Mouse (Mus musculus): ENCODE data around the gene Klkb1. TPM values are rescaled to one million over a fixed set of nuclear protein-coding genes. Genes with fewer than 3 reads are reported as not detected.

Klkb1 gene
- polyA plus RNA-seq, 1 experiment from 2014 or later: 0.12 TPM

DNA sequence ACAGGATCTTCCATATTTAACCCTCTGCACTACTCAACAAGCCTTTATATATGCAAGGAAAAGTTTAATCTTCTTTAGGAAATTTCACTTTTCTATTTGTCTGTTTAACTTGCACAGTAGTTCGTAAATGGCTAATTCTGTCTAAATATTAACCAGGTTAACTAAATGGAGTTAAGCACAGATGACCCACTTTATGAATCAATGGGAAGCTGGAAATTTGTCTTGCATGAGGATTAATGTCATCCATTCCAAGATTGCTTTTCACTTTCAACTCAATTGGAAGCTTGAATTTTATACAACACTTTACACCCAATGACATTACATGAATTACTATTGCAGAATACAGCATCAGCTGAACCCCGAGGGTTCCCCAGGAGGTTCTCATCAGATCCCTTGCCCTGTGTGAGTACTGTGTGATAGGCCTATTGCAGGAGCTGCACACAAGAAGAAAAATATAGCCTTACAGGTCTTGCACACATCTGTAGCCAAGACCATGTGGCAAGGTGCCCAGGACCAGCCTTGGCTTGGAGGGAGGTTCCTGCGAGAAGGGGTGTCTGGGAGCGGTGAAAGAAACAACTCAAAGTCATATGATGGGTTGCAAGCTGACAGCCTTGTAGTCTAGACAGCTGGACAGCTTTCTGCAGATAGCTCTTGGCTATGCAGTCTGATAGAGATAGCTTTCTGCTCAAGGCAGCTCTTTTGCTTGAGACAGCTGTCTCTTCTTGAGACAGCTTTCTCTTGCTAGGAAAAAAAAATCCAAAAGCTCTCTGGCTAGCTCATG, 26.9 kb downstream of the Klkb1 start:
- no peaks in the 10 kb centered on the region for H3K36me3 ChIP-seq
- no peak overlapping the region for H3K9ac ChIP-seq
- no peak overlapping the region for H3K4me2 ChIP-seq (replicated peaks)
- H3K4me1 ChIP-seq: no peaks in the 10 kb centered on the region
- no peak for ATAC-seq (ENCODE audit: insufficient number of reproducible peaks, insufficient read depth, low FRiP score, low TSS enrichment)
- no peak overlapping the region for H3K27ac ChIP-seq
- no peaks in the 10 kb centered on the region for H3K9me3 ChIP-seq
- H3K27me3 ChIP-seq: no peaks in the 10 kb centered on the region
- WGBS: 84% methylated on average over 4 of the region's 4 CpGs
- H3K4me3 ChIP-seq: no peak overlapping the region

GRCm38 (mm10) chr8:45266993-45267392, 27.7 kb downstream of the Klkb1 start:
- H3K4me1 ChIP-seq: no peaks in the 10 kb centered on the region
- 54% methylated on average over 8 of the region's 8 CpGs for WGBS
- no peak overlapping the region for H3K4me3 ChIP-seq
- H3K4me2 ChIP-seq (replicated peaks): no peak overlapping the region
- H3K36me3 ChIP-seq: no peaks in the 10 kb centered on the region
- H3K9ac ChIP-seq: no peak overlapping the region
- H3K9me3 ChIP-seq: no peaks in the 10 kb centered on the region
- no peak for ATAC-seq (ENCODE audit: insufficient number of reproducible peaks, insufficient read depth, low FRiP score, low TSS enrichment)
- H3K27me3 ChIP-seq: no peaks in the 10 kb centered on the region
- no peak overlapping the region for H3K27ac ChIP-seq

GRCm38 (mm10) chr8:45264918-45265317, 29.7 kb downstream of the Klkb1 start:
- no peak for ATAC-seq (ENCODE audit: insufficient number of reproducible peaks, insufficient read depth, low FRiP score, low TSS enrichment)
- H3K4me2 ChIP-seq (replicated peaks): no peak overlapping the region
- no peaks in the 10 kb centered on the region for H3K4me1 ChIP-seq
- no peak overlapping the region for H3K27ac ChIP-seq
- H3K36me3 ChIP-seq: no peaks in the 10 kb centered on the region
- WGBS: 87% methylated on average over 4 of the region's 4 CpGs
- H3K27me3 ChIP-seq: no peaks in the 10 kb centered on the region
- no peaks in the 10 kb centered on the region for H3K9me3 ChIP-seq
- H3K4me3 ChIP-seq: no peak overlapping the region
- H3K9ac ChIP-seq: no peak overlapping the region

DNA sequence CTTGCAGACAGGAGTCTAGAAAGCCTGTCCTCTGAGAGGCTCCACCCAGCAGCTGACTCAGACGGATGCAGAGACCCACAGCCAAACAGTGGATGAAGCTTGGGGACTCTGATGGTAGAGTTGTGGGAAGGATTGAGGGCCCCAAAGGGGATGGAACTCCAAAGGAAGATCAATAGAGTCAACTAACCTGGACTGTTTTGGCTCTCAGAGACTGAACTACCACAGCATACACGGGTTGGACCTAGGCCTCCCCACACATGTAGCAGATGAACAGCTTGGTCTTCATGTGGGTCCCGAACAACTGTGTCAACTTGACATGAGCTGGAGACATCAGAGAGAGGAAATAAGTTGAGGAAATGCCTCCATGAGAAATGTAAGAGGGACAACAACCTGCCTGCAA, 31.8 kb downstream of the Klkb1 start:
- WGBS: 84% methylated on average over 3 of the region's 3 CpGs
- Histone ChIP-seq H3K27me3 (no peaks in the 10 kb centered on the region), H3K4me1 (no peaks in the 10 kb centered on the region), H3K4me2 (replicated peaks) (no peak overlapping the region), H3K9me3 (no peaks in the 10 kb centered on the region), H3K9ac (no peak overlapping the region), H3K4me3 (no peak overlapping the region), H3K36me3 (no peaks in the 10 kb centered on the region), H3K27ac (no peak overlapping the region)
- no peak for ATAC-seq (ENCODE audit: insufficient number of reproducible peaks, insufficient read depth, low FRiP score, low TSS enrichment)

DNA sequence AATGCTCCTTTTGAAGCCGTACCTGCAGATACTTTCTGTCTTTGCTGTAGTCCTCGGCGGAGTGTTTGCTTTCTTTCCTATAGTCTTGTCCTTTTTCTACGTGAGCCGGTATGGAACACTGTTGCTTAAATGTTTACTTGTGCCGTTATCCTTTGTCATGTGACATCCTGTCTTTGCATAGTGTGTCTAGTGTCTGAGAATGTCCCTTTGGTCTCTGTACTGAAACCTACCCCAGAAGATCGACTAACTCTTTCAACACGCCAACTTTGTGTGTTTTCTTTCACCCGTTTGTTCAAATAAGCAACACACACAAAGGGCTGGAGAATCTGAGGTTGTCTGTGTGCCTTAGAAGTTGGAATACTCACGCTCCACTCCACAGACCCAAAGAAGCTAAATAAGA, 32.7 kb downstream of the Klkb1 start, which contains the start of gene F11:
TSS of gene F11 (minus strand) at position 112 of the 400 bp plus-strand sequence.
- Histone ChIP-seq H3K9ac (no peak within 1 kb of the TSS), H3K27me3 (no peaks in the 10 kb centered on the region), H3K36me3 (no peaks in the 10 kb centered on the region), H3K9me3 (no peaks in the 10 kb centered on the region), H3K4me2 (replicated peaks) (no peak within 1 kb of the TSS), H3K4me1 (no peaks in the 10 kb centered on the region), H3K27ac (no peak within 1 kb of the TSS), H3K4me3 (no peak within 1 kb of the TSS)
- 76% methylated on average over 10 of the region's 10 CpGs for WGBS
- ATAC-seq (ENCODE audit: insufficient number of reproducible peaks, insufficient read depth, low FRiP score, low TSS enrichment): no peak

DNA sequence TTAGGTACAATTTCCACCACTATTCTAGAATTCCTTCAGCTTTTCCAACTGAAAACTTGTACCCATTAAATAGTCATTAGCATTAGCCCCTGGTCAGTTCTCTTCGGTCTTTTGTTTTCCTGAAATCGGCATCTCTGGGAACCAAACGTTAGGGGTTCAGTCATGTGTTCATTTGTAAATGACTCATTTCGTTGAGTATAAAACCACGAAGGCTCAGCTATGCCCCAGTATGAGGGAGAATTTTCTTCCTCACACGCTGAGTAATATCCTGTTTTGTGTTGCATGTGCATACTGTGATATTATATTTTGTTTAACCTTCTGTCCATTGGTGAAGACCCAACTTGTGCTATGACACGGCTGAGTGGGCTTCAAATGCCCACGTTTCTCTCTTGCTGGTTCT, 36.2 kb downstream of the Klkb1 start:
- no peaks in the 10 kb centered on the region for H3K4me1 ChIP-seq
- no peak for ATAC-seq (ENCODE audit: insufficient number of reproducible peaks, insufficient read depth, low FRiP score, low TSS enrichment)

DNA sequence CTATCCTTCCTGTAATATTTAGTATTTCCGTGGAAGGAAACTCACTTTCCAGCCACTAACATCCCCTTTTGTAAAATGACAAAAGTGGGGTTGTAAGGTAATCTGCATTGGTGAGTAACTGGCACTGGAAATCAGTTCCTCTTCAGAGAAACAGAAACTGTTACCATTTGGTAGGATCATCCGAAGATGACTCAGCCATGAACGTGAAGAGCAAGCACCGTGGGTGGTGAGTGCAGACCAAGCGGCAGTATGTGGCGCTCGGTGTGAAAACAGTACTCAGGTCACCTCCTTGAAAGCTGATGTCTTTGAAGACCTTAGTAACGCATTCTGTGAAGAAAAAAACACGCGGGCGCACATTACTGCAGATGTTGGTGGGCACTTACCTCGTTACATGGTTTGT, 39.6 kb downstream of the Klkb1 start:
- ATAC-seq (ENCODE audit: insufficient number of reproducible peaks, insufficient read depth, low FRiP score, low TSS enrichment): no peak
- Histone ChIP-seq H3K27me3 (no peaks in the 10 kb centered on the region), H3K4me1 (no peaks in the 10 kb centered on the region), H3K4me2 (replicated peaks) (no peak overlapping the region), H3K4me3 (no peak overlapping the region), H3K9me3 (no peaks in the 10 kb centered on the region), H3K9ac (no peak overlapping the region), H3K27ac (no peak overlapping the region), H3K36me3 (no peaks in the 10 kb centered on the region)
- WGBS: 87% methylated on average over 12 of the region's 12 CpGs

More for the DNA sequence above, 36.2 kb downstream of the Klkb1 start:
- 86% methylated on average over 8 of the region's 8 CpGs for WGBS
- H3K9me3 ChIP-seq: no peaks in the 10 kb centered on the region
- H3K36me3 ChIP-seq: no peaks in the 10 kb centered on the region
- H3K27me3 ChIP-seq: no peaks in the 10 kb centered on the region
- H3K4me2 ChIP-seq (replicated peaks): no peak overlapping the region
- H3K27ac ChIP-seq: no peak overlapping the region
- H3K4me3 ChIP-seq: no peak overlapping the region
- H3K9ac ChIP-seq: no peak overlapping the region

DNA sequence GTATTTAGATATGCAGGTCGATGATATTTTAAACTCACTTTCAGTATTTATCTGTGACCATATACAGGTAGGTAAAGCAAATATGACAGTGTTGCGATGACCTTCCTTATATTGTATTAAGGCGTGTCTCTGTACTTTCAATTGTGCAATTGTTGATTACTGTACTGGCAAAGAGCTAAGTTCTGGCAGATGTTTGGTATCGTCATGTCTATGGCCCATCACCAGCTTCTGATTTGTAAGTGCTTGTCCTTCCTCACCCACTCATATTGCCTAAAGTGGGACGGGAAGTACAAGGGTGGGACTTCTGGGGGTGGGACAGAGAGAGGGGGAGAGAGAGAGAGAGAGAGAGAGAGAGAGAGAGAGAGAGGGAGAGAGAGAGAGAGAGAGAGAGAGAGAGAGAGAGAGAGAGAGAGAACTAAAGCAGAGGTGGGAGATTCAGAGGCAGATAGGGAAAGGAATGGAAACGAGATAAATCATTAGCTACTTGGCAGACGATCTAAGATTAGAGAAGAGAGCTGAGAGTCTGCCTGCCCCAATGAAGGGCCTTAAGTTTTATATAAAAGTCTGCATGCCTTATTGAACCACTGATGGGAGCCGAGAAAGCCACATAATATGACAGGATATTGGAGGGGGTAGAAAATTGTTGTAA, 40.3 kb downstream of the Klkb1 start:
- no peak overlapping the region for H3K4me2 ChIP-seq (replicated peaks)
- WGBS: 84% methylated on average over 8 of the region's 8 CpGs
- no peak overlapping the region for H3K9ac ChIP-seq
- H3K27me3 ChIP-seq: no peaks in the 10 kb centered on the region
- H3K9me3 ChIP-seq: no peaks in the 10 kb centered on the region
- ATAC-seq (ENCODE audit: insufficient number of reproducible peaks, insufficient read depth, low FRiP score, low TSS enrichment): no peak
- no peaks in the 10 kb centered on the region for H3K4me1 ChIP-seq
- no peak overlapping the region for H3K4me3 ChIP-seq
- no peak overlapping the region for H3K27ac ChIP-seq
- H3K36me3 ChIP-seq: no peaks in the 10 kb centered on the region

DNA sequence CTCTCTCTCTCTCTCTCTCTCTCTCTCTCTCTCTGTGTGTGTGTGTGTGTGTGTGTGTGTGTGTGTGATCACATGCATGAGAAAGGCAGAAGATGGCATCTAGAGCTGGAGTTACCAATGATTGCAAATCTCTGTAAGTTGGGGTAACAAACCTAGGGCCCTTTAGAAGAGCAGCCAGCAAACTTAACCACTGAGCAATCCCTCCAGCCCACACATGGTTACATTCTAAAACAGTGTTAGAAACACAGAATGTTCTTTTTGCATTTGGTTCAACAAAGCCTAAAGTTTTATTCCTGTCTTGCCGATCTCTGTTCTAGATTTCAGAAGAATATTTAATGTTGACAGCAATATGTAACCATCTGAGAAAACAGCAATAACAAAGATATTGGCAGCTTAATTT, 41.1 kb downstream of the Klkb1 start:
- Histone ChIP-seq H3K4me1 (no peaks in the 10 kb centered on the region), H3K36me3 (no peaks in the 10 kb centered on the region), H3K27ac (no peak overlapping the region), H3K4me2 (replicated peaks) (no peak overlapping the region), H3K9ac (no peak overlapping the region), H3K9me3 (no peaks in the 10 kb centered on the region), H3K4me3 (no peak overlapping the region), H3K27me3 (no peaks in the 10 kb centered on the region)
- WGBS: 95% methylated on average over 1 of the region's 1 CpGs
- ATAC-seq (ENCODE audit: insufficient number of reproducible peaks, insufficient read depth, low FRiP score, low TSS enrichment): no peak

DNA sequence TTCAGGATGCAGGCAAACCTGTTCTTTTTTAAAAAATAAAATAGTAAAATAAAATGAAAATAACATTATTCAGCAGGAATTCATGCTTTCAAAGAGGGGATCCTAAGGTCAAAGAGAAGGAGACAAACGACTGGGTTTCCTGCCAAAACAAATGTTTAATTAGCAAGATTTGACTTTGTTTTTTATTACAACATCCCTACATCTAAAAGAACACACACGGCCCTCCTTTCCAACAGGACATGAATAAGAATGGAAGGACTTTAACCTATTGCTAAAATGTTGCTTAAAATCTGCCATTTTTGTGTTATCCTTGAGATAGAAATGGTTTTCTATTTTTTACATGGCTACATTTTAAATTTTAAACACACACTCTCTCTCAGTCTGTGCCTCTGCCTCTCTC, 41.5 kb downstream of the Klkb1 start:
- Histone ChIP-seq H3K4me1 (no peaks in the 10 kb centered on the region), H3K4me3 (no peak overlapping the region), H3K4me2 (replicated peaks) (no peak overlapping the region), H3K9me3 (no peaks in the 10 kb centered on the region), H3K27me3 (no peaks in the 10 kb centered on the region), H3K36me3 (no peaks in the 10 kb centered on the region), H3K27ac (no peak overlapping the region), H3K9ac (no peak overlapping the region)
- 60% methylated on average over 2 of the region's 2 CpGs for WGBS
- ATAC-seq (ENCODE audit: insufficient number of reproducible peaks, insufficient read depth, low FRiP score, low TSS enrichment): no peak

DNA sequence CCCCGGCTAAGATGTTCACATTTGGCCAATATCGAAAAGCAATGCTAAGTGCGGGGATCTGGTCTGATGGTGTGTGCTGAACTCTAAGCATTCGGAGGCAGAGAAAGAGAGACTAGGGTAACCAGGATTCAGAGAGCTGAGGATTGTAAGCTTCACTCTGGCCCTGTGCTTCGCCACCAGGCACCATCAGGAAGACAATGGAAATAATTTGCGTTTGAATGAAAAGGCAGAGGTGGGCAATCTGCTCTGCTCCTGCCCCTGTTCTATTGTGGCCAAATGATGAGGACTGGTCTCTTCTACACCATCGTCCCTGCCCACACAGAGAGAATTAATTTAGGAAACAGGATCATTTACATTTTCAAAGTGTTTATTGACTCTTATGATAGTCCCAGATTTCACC, 48.4 kb downstream of the Klkb1 start:
- Histone ChIP-seq H3K4me1 (no peaks in the 10 kb centered on the region), H3K9ac (no peak overlapping the region), H3K4me2 (replicated peaks) (no peak overlapping the region), H3K9me3 (no peaks in the 10 kb centered on the region), H3K27me3 (no peaks in the 10 kb centered on the region), H3K36me3 (no peaks in the 10 kb centered on the region), H3K4me3 (no peak overlapping the region), H3K27ac (no peak overlapping the region)
- 52% methylated on average over 7 of the region's 7 CpGs for WGBS
- ATAC-seq (ENCODE audit: insufficient number of reproducible peaks, insufficient read depth, low FRiP score, low TSS enrichment): no peak

DNA sequence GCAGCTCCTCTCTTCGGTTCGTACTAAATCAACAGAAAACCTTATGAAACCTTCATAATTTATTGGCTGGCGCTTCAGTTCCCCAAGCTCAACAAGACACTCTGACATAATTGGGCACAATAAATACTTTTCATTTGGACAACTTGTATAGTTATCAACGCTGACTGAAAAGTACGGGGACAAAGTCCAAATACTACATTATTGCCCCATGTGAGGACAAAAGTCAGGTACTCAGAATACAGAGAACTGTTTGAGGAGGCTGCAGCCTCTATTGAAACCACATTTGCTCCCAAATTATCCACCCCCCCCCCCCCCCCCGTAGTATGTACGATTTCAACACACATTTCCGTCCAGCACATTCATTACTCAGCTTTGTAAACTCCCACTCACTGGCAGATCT, 55.3 kb downstream of the Klkb1 start:
- H3K36me3 ChIP-seq: no peaks in the 10 kb centered on the region
- no peaks in the 10 kb centered on the region for H3K27me3 ChIP-seq
- H3K4me2 ChIP-seq (replicated peaks): no peak overlapping the region
- no peaks in the 10 kb centered on the region for H3K4me1 ChIP-seq
- 85% methylated on average over 8 of the region's 8 CpGs for WGBS
- no peak for ATAC-seq (ENCODE audit: insufficient number of reproducible peaks, insufficient read depth, low FRiP score, low TSS enrichment)
- H3K27ac ChIP-seq: no peak overlapping the region
- no peaks in the 10 kb centered on the region for H3K9me3 ChIP-seq
- H3K9ac ChIP-seq: no peak overlapping the region
- no peak overlapping the region for H3K4me3 ChIP-seq

Measured in embryonic facial prominence, embryonic 12.5 days (tissue).